Mouse (Mus musculus) right cerebral cortex, postnatal 14 days (tissue): ENCODE measurements at regions not wholly inside any gene's neighbourhood (a gene's known extent, or its start where the extent isn't known, plus 50 kb on each side); places are given as distances from the start of the nearest gene placed in this dataset.
"Not testable (repeated sequence)": the region's sequence is repeated elsewhere in the genome, so short reads cannot be mapped to it uniquely, and the experiment has no call there.

Experiments used
- DNase-seq: peaks from one replicate; pipeline ENCODE4 v3.0.0; 2022

DNA sequence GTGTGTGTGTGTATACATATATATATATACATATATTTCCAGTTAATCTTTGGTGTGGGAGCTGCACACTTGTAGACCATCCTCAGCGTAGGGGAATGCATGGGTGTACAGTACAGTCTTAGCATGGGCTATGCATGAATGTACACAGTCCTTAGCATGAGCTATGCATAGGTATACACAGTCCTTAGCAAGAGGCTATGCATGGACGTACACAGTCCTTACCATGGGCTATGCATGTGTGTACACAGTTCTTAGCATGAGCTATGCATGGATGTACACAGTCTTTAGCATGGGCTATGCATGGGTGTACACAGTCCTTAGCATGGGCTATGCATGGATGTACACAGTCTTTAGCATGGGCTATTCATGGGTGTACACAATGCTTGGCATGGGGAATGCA is 70.5 kb downstream of the Rchy1 start:
- DNase-seq = no peak

DNA sequence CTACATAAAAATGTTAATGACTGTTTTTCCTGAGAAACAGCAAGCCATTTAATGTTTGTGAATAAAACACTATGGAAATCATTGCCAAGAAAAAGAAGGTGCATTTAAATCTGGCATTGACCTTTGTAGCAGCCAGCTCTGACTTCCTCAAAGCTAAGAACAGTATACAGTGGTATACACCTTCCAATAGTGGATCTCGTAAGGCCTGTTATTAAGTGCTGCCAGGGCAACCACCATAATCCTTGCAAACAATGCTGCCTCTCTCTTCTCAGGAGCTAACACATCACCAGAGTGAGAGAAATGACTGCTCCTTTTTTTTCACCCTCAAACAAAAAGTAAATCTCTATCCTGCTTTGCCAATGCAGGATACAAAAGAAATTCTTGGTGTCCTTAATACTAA is 81.1 kb downstream of the Rchy1 start:
- no peak for DNase-seq

DNA sequence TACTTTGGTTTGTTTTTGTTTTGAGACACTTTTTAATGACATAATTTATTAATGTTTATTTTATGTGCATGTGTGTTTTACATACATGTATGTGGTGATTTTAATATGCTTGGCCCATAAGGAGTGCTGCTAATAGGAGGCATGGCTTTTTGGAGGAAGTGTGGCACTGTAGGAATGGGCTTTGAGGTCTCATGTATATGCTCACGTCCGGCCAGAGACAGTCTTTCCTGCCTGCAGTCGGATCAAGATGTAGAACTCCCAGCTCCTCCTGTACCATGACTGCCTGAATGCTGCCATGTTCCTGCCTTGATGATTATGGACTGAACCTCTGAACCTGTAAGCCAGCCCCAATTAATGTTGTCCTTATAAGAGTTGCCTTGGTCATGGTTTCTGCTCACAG is 82.6 kb downstream of the Rchy1 start:
- DNase-seq = no peak

DNA sequence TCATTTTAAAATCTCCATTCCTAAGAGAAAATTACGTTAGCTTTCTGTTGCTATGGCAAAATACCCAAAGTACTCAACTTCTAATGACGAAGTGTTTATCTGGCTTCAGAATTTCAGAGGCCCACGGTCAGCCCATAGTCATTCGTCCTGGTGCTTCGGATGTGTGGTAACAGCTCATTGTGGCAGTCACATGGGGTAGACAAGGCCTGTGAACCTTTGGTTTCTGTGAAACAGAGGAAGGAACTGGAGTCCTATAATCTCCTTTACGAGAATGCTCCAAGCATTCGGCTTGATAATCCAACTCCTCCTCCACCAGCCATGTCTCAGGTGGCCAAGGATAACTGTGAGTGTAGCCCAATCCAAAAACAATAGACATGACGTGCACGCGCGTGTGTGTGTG is 84.2 kb downstream of the Rchy1 start:
- no peak for DNase-seq

GRCm38 (mm10) chr5:91876682-91877031 is 86.2 kb downstream of the Rchy1 start:
- no peak for DNase-seq

DNA sequence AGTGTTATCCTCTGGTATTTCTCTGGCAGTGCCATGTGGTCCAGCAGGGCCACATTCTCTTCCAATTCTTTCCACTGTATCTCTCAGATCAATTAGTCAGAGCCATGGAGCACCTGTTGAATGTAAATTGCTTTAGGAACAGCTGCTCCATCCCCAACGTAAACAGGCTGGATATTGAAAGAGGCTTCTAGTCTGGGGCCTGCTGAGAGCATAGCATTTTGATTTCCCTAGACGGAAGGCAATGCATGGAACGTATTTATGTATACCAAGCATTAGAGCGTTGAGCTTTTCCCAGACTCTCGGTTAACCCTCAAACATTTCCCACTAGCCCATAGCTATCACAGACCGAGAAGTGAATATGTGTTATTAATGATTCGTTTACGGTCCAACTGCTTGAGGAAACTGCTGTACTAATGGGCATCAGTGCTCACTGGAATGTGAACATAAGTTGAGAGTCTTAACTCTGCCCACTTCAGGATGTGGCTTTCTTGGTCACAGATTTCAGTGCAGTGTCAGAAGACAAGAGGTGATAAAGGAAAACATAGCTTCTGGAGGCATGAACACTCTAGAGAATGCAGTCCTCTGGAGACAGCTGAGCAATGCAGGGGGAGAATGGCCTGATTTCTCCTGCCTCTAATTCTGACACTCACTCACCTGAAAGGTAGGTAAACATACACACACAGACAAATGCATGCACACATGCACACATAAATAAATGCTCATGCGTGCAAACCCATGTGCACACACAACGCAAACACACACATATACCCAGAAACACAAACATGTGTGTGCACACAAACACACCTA is 86.8 kb downstream of the Rchy1 start:
- no peak for DNase-seq

- no peak for DNase-seq
Measured at GRCm38 (mm10) chr5:91872816-91873215, 90.1 kb downstream of the Rchy1 start.

DNA sequence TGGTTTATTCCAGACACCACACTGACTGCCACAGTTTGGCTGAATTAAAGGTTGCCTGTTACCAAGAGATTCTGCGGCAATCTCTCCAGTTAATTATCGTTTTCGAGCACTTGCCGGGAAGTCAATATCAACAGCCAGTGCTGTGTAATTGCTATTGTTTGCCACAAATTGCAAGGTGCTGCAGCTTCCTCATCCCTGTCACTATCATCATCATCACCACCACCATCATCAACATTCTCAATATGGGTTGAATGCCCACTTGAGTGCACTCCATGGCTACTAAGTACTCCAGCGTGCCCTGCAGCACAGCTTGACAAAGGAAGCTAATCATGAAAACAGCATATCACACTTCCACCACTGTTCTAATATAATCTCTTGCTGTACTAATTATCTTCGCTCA is 93.1 kb downstream of the Rchy1 start:
- DNase-seq = no peak

DNA sequence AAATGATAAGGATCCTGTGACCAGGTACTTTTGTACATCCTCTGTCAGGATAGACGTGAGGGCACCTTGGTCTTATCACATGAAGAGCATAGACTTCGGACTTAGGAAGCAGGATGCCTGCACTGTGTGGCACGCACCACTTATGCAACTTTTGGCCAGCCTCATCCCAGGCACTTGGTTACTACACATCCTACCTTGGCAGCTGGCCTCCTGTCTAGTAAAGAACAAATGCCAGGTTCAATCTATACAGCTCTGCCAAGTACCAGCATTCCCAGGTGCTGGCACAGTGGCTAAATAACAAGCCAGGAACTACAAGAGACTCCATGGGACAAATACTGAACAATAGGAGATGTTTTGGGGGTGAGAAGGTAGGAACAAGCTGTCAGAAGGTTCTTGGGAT is 96.7 kb downstream of the Rchy1 start:
- no peak for DNase-seq

DNA sequence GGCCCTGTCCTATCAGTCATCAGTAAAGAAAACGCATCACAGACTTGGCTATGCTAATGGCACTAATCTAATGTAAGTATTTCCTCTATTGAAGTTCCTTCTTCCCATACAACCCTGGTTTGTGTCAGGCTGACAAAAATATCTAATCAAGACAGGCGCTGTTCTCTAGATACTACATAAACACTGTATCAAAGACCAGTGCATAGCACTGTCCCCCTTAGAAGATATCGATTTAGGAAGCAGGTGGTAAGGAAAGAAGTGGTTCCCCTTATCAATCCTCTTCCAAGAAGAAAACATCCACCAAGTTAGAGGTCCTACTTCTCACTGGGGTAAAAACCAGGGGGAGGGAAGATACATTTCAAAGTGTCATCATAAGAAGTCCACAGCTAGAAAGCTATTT is 97.5 kb downstream of the Rchy1 start:
- DNase-seq = no peak

DNA sequence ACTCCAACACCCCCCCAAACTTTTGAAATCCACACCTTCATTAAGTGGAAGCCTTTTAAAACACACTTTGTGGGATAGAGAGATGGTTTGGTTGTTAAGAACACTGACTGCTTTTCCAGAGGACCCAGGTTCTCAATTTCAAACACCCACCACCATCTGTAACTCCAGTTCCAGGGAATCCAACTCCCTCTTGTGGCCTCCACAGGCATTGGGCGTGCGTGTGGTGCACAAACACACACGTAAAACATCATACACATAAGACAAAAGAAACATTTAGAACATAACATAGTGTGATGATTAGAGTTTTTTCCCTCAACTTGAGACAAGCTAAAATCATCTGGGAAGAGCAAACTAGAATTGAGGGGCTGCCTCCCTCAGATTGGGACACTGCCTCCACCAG is 100.0 kb downstream of the Rchy1 start:
- DNase-seq = no peak

DNA sequence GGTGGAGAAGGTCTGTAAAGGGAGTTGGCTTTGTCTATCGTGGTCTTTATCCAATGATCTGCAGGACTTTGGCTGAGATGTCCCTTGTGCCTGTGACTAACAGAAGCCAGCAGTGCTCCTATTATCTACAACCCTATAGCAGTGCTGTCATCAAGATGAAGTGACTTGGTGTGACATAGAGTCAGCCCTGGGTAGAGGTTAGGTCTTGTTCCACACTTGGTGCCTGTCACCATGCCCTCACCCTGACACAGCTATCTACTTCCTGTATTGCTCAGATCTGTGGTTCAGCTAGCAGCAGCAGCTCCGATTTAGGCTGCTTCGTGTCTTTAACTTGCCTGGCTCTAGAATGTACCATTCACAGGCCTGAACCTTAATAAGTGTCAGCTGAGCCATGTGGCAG is 100.6 kb downstream of the Rchy1 start:
- DNase-seq = no peak

GRCm38 (mm10) chr5:91861440-91862187 is 101.3 kb downstream of the Rchy1 start:
- DNase-seq = no peak

GRCm38 (mm10) chr5:91860489-91860888 is 102.4 kb downstream of the Rchy1 start:
- DNase-seq = no peak

GRCm38 (mm10) chr5:91852330-91852729 is 110.5 kb downstream of the Rchy1 start:
- DNase-seq = no peak

- not testable (repeated sequence) for DNase-seq
Measured at GRCm38 (mm10) chr5:91850862-91851569, 111.9 kb downstream of the Rchy1 start.

GRCm38 (mm10) chr5:91850440-91850839 is 112.4 kb downstream of the Rchy1 start:
- no peak for DNase-seq

DNA sequence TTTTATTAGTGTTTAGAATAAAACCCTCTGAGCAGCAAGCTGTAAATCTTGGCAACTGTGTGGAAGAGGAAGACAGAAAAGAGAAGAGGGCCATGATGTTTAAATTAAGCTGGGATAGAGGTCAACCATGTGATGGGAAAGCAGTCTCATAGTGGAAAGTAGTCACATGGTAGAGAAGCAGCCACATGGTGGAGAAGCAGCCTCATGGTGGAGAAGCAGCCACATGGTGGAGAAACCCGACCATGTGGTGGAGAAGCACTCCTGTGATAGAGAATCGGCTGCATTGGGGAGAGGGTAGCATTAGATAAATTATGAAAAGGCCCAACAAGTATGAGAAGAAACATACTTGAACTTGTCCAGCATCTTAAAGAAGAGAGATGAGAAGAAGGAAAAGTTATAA is 113.3 kb downstream of the Rchy1 start:
- DNase-seq = no peak

DNA sequence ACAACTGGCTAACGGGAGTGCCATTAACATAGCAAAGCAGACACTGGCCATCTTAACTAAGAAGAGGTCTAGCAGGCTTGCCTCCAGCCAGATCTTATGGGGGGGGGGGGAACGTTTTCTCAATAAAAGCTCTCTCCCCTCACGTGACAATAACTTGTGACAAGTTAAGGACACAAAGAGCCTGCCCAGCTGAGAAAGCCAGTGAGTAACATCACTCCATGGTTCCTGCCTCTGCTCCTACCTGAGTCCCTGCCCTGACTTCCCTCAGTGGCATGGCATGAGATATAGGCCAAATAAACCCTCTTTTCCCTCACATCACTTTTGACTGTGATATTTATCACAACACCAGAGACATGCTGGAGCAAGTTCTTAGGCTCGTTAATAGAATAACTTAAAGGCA is 113.8 kb downstream of the Rchy1 start:
- DNase-seq = no peak

- DNase-seq = no peak
Measured at GRCm38 (mm10) chr5:91848528-91848927, 114.3 kb downstream of the Rchy1 start.

- DNase-seq = no peak
Measured at GRCm38 (mm10) chr5:91843044-91843443, 119.8 kb downstream of the Rchy1 start.

DNA sequence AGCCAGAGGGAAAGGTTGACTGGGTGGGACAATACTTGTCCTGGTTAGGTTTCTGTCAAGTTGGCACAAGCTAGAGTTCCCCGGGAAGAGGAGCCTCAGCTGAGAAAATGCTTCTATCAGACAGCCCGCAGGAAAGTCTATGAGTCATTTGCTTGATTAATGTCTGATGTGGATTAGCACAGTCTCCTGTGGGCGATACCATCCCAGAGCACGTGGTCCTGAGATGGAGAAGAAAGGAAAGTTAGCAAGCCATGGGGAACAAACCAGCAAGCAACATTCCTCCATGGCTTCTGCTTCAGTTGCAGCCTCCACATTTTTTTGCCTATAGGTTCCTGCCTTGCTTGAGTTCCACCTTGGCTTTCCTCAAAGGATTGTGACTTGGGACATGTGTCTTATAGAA is 121.8 kb downstream of the Rchy1 start:
- no peak for DNase-seq

DNA sequence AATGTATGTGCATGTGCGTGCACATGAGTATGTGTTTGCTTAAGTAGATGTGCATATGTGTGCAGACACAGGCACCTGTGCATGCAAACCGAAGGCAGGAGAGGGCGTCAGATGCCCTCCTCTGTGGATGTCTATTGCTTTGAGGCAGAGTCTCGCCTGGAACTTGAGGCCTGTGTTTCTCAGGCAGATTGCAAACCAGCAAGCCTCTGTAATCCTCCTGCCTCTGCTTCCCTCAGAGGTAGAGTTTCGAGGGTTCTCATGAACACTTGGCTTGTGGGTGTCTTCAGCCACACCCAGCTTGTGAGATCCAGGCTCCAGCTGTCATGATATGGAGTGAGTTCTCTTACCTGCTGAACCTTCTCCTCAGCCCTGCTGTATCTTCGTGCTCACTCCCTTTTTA is 134.4 kb downstream of the Rchy1 start:
- no peak for DNase-seq

DNA sequence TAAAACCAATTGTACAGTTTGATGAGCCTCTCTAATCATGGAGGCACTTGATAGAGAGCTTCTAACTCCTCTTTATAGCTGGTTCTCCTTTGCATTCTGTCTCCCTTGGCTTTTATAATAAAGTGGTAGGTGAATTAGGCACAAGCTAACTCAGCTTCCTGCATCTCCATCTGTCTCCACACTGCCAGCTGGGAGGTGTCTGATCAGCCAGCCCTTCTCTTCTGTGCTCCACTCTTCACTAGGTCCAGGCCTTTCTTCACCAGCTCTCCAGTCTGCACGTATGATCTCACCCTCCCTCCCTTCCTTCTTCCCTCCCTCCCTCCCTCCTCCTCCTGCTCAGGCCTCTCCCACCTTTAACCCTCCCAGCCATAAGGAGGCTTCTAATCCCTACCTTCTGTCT is 136.2 kb downstream of the Rchy1 start:
- no peak for DNase-seq
